Mouse (Mus musculus) E14TG2a.4 (cell line): Measurements from ENCODE around the gene Snrpc.

Experiments used
- CTCF ChIP-seq: conservative IDR thresholded peaks from 2 replicates; pipeline ENCODE4 v1.5.1; 2014; ENCODE audit warnings: low read length
- NANOG ChIP-seq: IDR thresholded peaks from 2 replicates; pipeline ENCODE4 v1.6.1; 2014; ENCODE audit warnings: borderline replicate concordance, low read length, mixed read lengths

DNA sequence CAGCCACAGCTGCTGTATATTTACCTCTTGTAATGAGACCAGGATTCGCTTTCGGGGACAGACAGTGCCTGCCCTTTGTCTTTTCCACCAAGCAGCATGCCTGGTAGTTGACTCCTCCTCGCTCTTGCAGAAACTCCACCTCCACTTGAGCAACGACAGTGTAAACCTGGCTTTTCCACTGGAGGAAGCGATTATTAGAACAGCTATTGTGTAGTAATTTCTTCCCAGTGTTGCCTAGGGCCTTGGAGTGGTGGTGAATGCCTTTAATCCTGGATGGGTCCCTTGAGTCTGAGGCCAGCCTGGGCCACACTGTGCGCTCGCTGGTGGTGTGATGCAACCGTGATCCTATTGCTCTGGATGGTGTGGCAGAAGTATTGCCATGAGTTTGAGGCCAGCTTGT lies 45.2 kb downstream of the Snrpc start:
- TF ChIP-seq CTCF (no peak), NANOG (no peak)
